Mouse (Mus musculus) hindbrain, embryonic 11.5 days (tissue): ENCODE results near the gene Clip3. TPM values are rescaled to one million over a fixed set of nuclear protein-coding genes. Genes with fewer than 3 reads are reported as not detected.
A peak's percentile ranks its signal among the peaks of the same experiment; 100 is the strongest.

Experiments
- ATAC-seq: fragments of 200-750 bp; cut with Nextera tagmentation; 2 replicates; pipeline ENCODE4 v1.8.0; 2017; ENCODE audit warnings: mild to moderate bottlenecking, moderate TSS enrichment, moderate library complexity; ENCODE audit not compliant: low FRiP score
- DNase-seq: peaks from one replicate; pipeline ENCODE4 v3.0.0-alpha.2; 2015; ENCODE audit warnings: low spot score
- H3K27ac ChIP-seq: fragments of 300-500 bp; sonication (generic); 2 replicates; pipeline ENCODE4 v1.5.1; 2014; ENCODE audit warnings: mild to moderate bottlenecking, low read depth, low read length
- H3K27me3 ChIP-seq: fragments of 300-500 bp; sonication (generic); 2 replicates; pipeline ENCODE4 v1.6.1; 2014; ENCODE audit warnings: mild to moderate bottlenecking, low read length, moderate library complexity, mixed read lengths; ENCODE audit not compliant: control insufficient read depth, insufficient read depth
- H3K36me3 ChIP-seq: fragments of 300-500 bp; sonication (generic); 2 replicates; pipeline ENCODE4 v1.6.1; 2014; ENCODE audit warnings: mild to moderate bottlenecking, low read length, moderate library complexity, mixed read lengths; ENCODE audit not compliant: control insufficient read depth, insufficient read depth
- H3K4me1 ChIP-seq: fragments of 300-500 bp; sonication (generic); replicated peaks from 2 replicates; pipeline ENCODE4 v1.6.1; 2014; ENCODE audit warnings: low read length, mixed read lengths; ENCODE audit not compliant: control insufficient read depth, insufficient read depth
- H3K4me2 ChIP-seq: fragments of 300-500 bp; sonication (generic); replicated peaks from 2 replicates; pipeline ENCODE4 v1.6.1; 2014; ENCODE audit warnings: mild to moderate bottlenecking, low read depth, low read length
- H3K4me3 ChIP-seq: fragments of 300-500 bp; sonication (generic); 2 replicates; pipeline ENCODE4 v1.5.1; 2014; ENCODE audit warnings: low read depth, low read length
- H3K9ac ChIP-seq: fragments of 300-500 bp; sonication (generic); 2 replicates; pipeline ENCODE4 v1.6.1; 2014; ENCODE audit warnings: low read depth, low read length
- H3K9me3 ChIP-seq: fragments of 300-500 bp; sonication (generic); 2 replicates; pipeline ENCODE4 v1.6.1; 2016; ENCODE audit warnings: low read length; ENCODE audit not compliant: control insufficient read depth
- WGBS: fragments of 180-500 bp; shearing (Covaris S2); extraction: QIAGEN DNeasy Blood & Tissue Kit; methylation state at CpG from one replicate; pipeline ENCODE4 v1.1.7; 2014; 5-methylcytosine and 5-hydroxymethylcytosine counted together
- polyA plus RNA-seq: library from polyadenylated mRNA; unstranded; fragments of >200 nt; fragmentation: Nextera tagmentation; extraction: Ambion mirVana; gene quantifications from 2 replicates; pipeline ENCODE4 v1.2.1, GENCODE M21; 2014

The Clip3 gene
- polyA plus RNA-seq, 1 experiment from 2014 or later = 66.7 TPM

- no peaks in the 10 kb centered on the region for H3K9me3 ChIP-seq
- H3K9ac ChIP-seq = no peak overlapping the region
- H3K27me3 ChIP-seq = no peaks in the 10 kb centered on the region
- no peak overlapping the region for H3K4me2 ChIP-seq
- H3K36me3 ChIP-seq = no peaks in the 10 kb centered on the region
- no peak overlapping the region for H3K4me3 ChIP-seq
- WGBS = 66% methylated on average over 2 of the region's 2 CpGs
- no peaks in the 10 kb centered on the region for H3K4me1 ChIP-seq
- no peak for ATAC-seq
- H3K27ac ChIP-seq = no peak overlapping the region
- DNase-seq = no peak
Measured at GRCm38 (mm10) chr7:30278911-30279310, 12.6 kb upstream of the Clip3 start.

DNA sequence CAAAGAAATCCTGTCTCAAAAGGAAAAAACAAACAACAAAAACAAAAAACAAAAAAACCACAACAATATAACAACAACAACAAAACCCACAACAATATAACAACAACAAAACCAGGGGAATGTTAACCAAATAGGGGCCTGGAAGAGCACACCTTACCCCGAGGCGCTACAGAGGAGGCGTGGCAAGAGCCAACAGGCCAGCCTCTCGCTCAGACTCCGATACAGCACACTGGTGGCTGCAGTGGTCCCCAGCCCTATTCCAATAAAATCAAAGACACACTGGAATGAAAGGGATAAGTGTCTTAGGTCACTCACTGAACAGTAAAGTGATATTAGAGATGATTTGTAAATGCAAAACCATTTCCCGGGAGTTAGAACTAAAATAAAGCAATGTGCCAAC lies 12.0 kb upstream of the Clip3 start:
- Histone ChIP-seq H3K27me3 (no peaks in the 10 kb centered on the region), H3K27ac (peak overlapping the region; percentile 84; the same call in 1 of the 2 replicates), H3K9ac (peak overlapping the region; percentile 49), H3K4me3 (peak overlapping the region; percentile 67), H3K36me3 (no peaks in the 10 kb centered on the region), H3K4me1 (no peaks in the 10 kb centered on the region), H3K9me3 (no peaks in the 10 kb centered on the region), H3K4me2 (peak overlapping the region; percentile 79)
- DNase-seq (no peak), ATAC-seq (peak; percentile 17; the same call in 1 of the 2 replicates)
- WGBS = 0% methylated on average over 6 of the region's 6 CpGs

GRCm38 (mm10) chr7:30279951-30280669 lies 11.4 kb upstream of the Clip3 start, which contains the start of the genes Thap8 and Wdr62:
Thap8 (plus strand) TSS chr7:30280094.
Wdr62 (minus strand) TSS chr7:30280419.
- DNase-seq (peak; percentile 94), ATAC-seq (peak; percentile 98)
- H3K36me3 ChIP-seq = no peaks in the 10 kb centered on the region
- under 1% methylated on average over 49 of the region's 49 CpGs for WGBS
- no peaks in the 10 kb centered on the region for H3K9me3 ChIP-seq
- H3K27me3 ChIP-seq = no peaks in the 10 kb centered on the region
- H3K27ac ChIP-seq = peak within 1 kb of the TSS; percentile 84
- H3K4me3 ChIP-seq = peak within 1 kb of the TSS; percentile 67
- H3K9ac ChIP-seq = peak within 1 kb of the TSS; percentile 59
- H3K4me2 ChIP-seq = peak within 1 kb of the TSS; percentile 79
- no peaks in the 10 kb centered on the region for H3K4me1 ChIP-seq

- Histone ChIP-seq H3K36me3 (no peaks in the 10 kb centered on the region), H3K4me1 (no peaks in the 10 kb centered on the region), H3K27me3 (no peaks in the 10 kb centered on the region), H3K27ac (peak overlapping the region; percentile 84), H3K9me3 (no peaks in the 10 kb centered on the region), H3K4me2 (peak overlapping the region; percentile 79), H3K9ac (peak overlapping the region; percentile 59), H3K4me3 (peak overlapping the region; percentile 67)
- under 1% methylated on average over 20 of the region's 20 CpGs for WGBS
- DNase-seq (peak; percentile 89), ATAC-seq (peak; percentile 87)
Measured at GRCm38 (mm10) chr7:30280670-30281138, 10.8 kb upstream of the Clip3 start.

GRCm38 (mm10) chr7:30281522-30281921 lies 10.0 kb upstream of the Clip3 start:
- H3K9me3 ChIP-seq = no peaks in the 10 kb centered on the region
- H3K4me3 ChIP-seq = no peak overlapping the region
- H3K4me1 ChIP-seq = no peaks in the 10 kb centered on the region
- peak overlapping the region; percentile 79; the same call in 1 of the 2 replicates for H3K4me2 ChIP-seq
- DNase-seq (no peak), ATAC-seq (no peak)
- 87% methylated on average over 4 of the region's 4 CpGs for WGBS
- H3K27me3 ChIP-seq = no peaks in the 10 kb centered on the region
- no peaks in the 10 kb centered on the region for H3K36me3 ChIP-seq
- no peak overlapping the region for H3K9ac ChIP-seq
- H3K27ac ChIP-seq = no peak overlapping the region

DNA sequence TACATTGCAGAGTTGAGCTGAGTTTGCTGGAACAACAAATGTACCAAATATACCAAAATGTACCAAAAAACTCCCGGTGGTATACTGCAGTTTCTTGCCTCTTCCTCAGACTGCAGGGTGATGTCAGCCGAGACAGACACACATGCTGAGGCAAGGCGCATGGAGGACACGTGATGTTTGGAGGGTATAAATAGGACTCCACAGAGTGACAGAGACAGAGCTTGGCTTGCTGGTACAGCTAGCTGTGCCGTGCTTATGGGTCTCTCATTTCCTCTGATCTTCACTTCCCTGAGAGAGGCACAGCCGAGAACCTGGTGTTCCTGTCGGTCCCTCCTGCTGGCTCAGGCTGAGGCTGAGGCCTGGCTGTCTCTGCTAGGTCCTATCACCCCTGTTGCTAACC lies 8.8 kb upstream of the Clip3 start:
- Histone ChIP-seq H3K36me3 (no peaks in the 10 kb centered on the region), H3K27ac (no peak overlapping the region), H3K4me3 (no peak overlapping the region), H3K9me3 (no peaks in the 10 kb centered on the region), H3K9ac (no peak overlapping the region), H3K27me3 (no peaks in the 10 kb centered on the region), H3K4me2 (no peak overlapping the region), H3K4me1 (no peaks in the 10 kb centered on the region)
- 79% methylated on average over 7 of the region's 7 CpGs for WGBS
- ATAC-seq (no peak), DNase-seq (no peak)

- no peak overlapping the region for H3K4me2 ChIP-seq
- ATAC-seq (no peak), DNase-seq (no peak)
- no peak overlapping the region for H3K4me3 ChIP-seq
- H3K9ac ChIP-seq = no peak overlapping the region
- H3K27me3 ChIP-seq = no peaks in the 10 kb centered on the region
- H3K4me1 ChIP-seq = peaks cover 4% of the 10 kb centered on the region; the same call in 1 of the 2 replicates
- H3K27ac ChIP-seq = no peak overlapping the region
- 73% methylated on average over 8 of the region's 8 CpGs for WGBS
- no peaks in the 10 kb centered on the region for H3K9me3 ChIP-seq
- no peaks in the 10 kb centered on the region for H3K36me3 ChIP-seq
Measured at GRCm38 (mm10) chr7:30286701-30287410, 4.7 kb upstream of the Clip3 start.

- peaks cover 4% of the 10 kb centered on the region; the same call in 1 of the 2 replicates for H3K4me1 ChIP-seq
- DNase-seq (no peak), ATAC-seq (no peak)
- no peak overlapping the region for H3K4me3 ChIP-seq
- no peaks in the 10 kb centered on the region for H3K27me3 ChIP-seq
- H3K36me3 ChIP-seq = no peaks in the 10 kb centered on the region
- no peak overlapping the region for H3K4me2 ChIP-seq
- H3K9me3 ChIP-seq = no peaks in the 10 kb centered on the region
- no peak overlapping the region for H3K9ac ChIP-seq
- no peak overlapping the region for H3K27ac ChIP-seq
- 81% methylated on average over 6 of the region's 6 CpGs for WGBS
Measured at GRCm38 (mm10) chr7:30288046-30288445, 3.5 kb upstream of the Clip3 start.
